Mouse (Mus musculus): Measurements from ENCODE around the gene Nlrc5. TPM values are rescaled to one million over a fixed set of nuclear protein-coding genes. Genes with fewer than 3 reads are reported as not detected.

The Nlrc5 gene
- total and polyA plus RNA-seq, 3 experiments: 0.03 TPM; not detected in 2

DNA sequence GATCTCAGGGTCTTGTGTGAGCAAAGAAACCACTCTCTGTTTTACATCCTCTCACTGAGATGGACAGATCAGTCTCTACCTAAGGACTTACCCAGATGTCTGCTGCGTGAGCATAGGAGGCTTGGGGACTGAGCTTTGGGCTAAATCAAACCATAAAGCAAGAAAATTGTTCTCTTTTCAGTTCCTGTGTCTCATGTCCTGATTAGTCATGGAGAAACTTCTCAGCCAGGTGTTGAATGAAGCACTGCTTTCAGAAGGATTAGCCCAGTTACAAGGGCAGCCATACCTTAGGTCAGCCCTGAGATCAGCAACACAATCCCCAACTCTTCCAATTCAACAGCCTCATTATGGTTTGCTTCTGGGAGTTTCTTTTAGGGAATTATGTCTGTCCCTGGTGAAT, 7.5 kb downstream of the Nlrc5 start:
- Histone ChIP-seq H3K4me1 (ENCODE audit: control insufficient read depth in 1 of 2, insufficient read depth in 2 of 2, low read length in 2 of 2) (no peaks in the 10 kb centered on the region), H3K27me3 (ENCODE audit: control insufficient read depth in 1 of 2, insufficient read depth in 2 of 2, low read length in 2 of 2) (peaks cover 28 to 30% of the 10 kb centered on the region in 2 experiments), H3K9me3 (replicated peaks; ENCODE audit: insufficient read depth, low read length) (no peaks in the 10 kb centered on the region), H3K79me2 (ENCODE audit: control insufficient read depth, insufficient read depth, low read length, poor library complexity) (no peaks in the 10 kb centered on the region), H3K27ac (ENCODE audit: control insufficient read depth, low read depth, low read length) (no peak overlapping the region), H3K9ac (ENCODE audit: control insufficient read depth, low read depth, low read length, poor library complexity, severe bottlenecking) (no peak overlapping the region), H3K4me3 (ENCODE audit: control insufficient read depth in 1 of 2, insufficient read depth in 1 of 2, low read depth in 2 of 2, low read length in 2 of 2) (no peak overlapping the region), H3K36me3 (ENCODE audit: control insufficient read depth in 1 of 2, insufficient read depth in 2 of 2, low read length in 2 of 2) (no peaks in the 10 kb centered on the region)
- no peak for DNase-seq (ENCODE audit: low read depth, low spot score)
- TF ChIP-seq GATA1 (IDR thresholded peaks at IDR 0.05; ENCODE audit: low read depth, low read length) (no peak), POLR2AphosphoS2 (IDR thresholded peaks at IDR 0.05; ENCODE audit: low read length) (no peak), MYC (IDR thresholded peaks at IDR 0.05; ENCODE audit: low read depth, low read length) (no peak), NRF1 (IDR thresholded peaks at IDR 0.05; ENCODE audit: insufficient read depth, low read depth, low read length, poor library complexity, severe bottlenecking) (no peak), SMC3 (IDR thresholded peaks at IDR 0.05; ENCODE audit: low read depth, low read length) (no peak), CTCF (IDR thresholded peaks at IDR 0.05 in 2 of 3, conservative IDR thresholded peaks at IDR 0.05 in 1 of 3; ENCODE audit: control insufficient read depth in 1 of 3, insufficient read depth in 1 of 3, low read depth in 2 of 3, low read length in 3 of 3, poor library complexity in 1 of 3, severe bottlenecking in 1 of 3) (no peak), MAX (IDR thresholded peaks at IDR 0.05; ENCODE audit: low read length) (no peak), RCOR1 (IDR thresholded peaks at IDR 0.05; ENCODE audit: low read depth, low read length) (no peak)

DNA sequence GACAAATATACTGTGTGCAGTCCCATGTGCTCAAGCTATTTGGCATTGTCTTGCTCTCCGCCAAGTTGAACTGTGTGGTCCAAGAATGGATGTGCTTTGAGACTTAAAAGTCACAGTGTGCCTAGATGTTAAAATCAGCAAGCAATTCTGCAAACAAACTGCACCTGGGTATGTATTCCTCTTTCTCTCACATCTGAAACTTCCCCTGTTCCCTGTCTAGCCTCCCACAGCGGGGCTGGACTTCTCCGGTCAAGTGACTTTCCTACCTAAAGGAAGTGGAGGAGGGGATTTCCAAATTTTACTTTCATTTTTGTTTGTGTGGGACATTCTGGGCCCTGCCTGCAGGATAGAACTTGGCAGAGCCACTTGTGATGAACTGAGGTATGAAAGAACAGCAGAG, 9.0 kb downstream of the Nlrc5 start:
- Histone ChIP-seq H3K36me3 (ENCODE audit: control insufficient read depth in 1 of 2, insufficient read depth in 2 of 2, low read length in 2 of 2) (no peaks in the 10 kb centered on the region), H3K4me3 (ENCODE audit: control insufficient read depth in 1 of 2, insufficient read depth in 1 of 2, low read depth in 2 of 2, low read length in 2 of 2) (no peak overlapping the region), H3K9me3 (replicated peaks; ENCODE audit: insufficient read depth, low read length) (no peaks in the 10 kb centered on the region), H3K27ac (ENCODE audit: control insufficient read depth, low read depth, low read length) (no peak overlapping the region), H3K9ac (ENCODE audit: control insufficient read depth, low read depth, low read length, poor library complexity, severe bottlenecking) (no peak overlapping the region), H3K4me1 (ENCODE audit: control insufficient read depth in 1 of 2, insufficient read depth in 2 of 2, low read length in 2 of 2) (no peaks in the 10 kb centered on the region), H3K79me2 (ENCODE audit: control insufficient read depth, insufficient read depth, low read length, poor library complexity) (no peaks in the 10 kb centered on the region), H3K27me3 (ENCODE audit: control insufficient read depth in 1 of 2, insufficient read depth in 2 of 2, low read length in 2 of 2) (peaks cover 23 to 33% of the 10 kb centered on the region in 2 experiments)
- no peak for DNase-seq (ENCODE audit: low read depth, low spot score)
- TF ChIP-seq RAD21 (IDR thresholded peaks at IDR 0.05; ENCODE audit: low read depth, low read length) (no peak), MEF2A (IDR thresholded peaks at IDR 0.05; ENCODE audit: extremely low read depth, insufficient replicate concordance, low read depth, low read length, poor library complexity, severe bottlenecking) (no peak), CTCF (IDR thresholded peaks at IDR 0.05 in 2 of 3, conservative IDR thresholded peaks at IDR 0.05 in 1 of 3; ENCODE audit: control insufficient read depth in 1 of 3, insufficient read depth in 1 of 3, low read depth in 2 of 3, low read length in 3 of 3, poor library complexity in 1 of 3, severe bottlenecking in 1 of 3) (no peak), EP300 (IDR thresholded peaks at IDR 0.05; ENCODE audit: low read depth in 1 of 2, low read length in 2 of 2) (no peak), JUND (IDR thresholded peaks at IDR 0.05; ENCODE audit: low read depth, low read length) (no peak), GATA1 (IDR thresholded peaks at IDR 0.05; ENCODE audit: low read depth, low read length) (no peak), UBTF (IDR thresholded peaks at IDR 0.05; ENCODE audit: borderline replicate concordance, insufficient read depth, low read depth, low read length) (no peak), USF2 (IDR thresholded peaks at IDR 0.05; ENCODE audit: borderline replicate concordance in 1 of 2, insufficient read depth in 1 of 2, low read depth in 1 of 2, low read length in 2 of 2) (no peak), POLR2AphosphoS5 (IDR thresholded peaks at IDR 0.05; ENCODE audit: borderline replicate concordance, low read depth, low read length) (no peak), ETS1 (IDR thresholded peaks at IDR 0.05; ENCODE audit: low read depth, low read length) (no peak), CHD1 (IDR thresholded peaks at IDR 0.05; ENCODE audit: low read depth, low read length) (no peak), NRF1 (IDR thresholded peaks at IDR 0.05; ENCODE audit: insufficient read depth, low read depth, low read length, poor library complexity, severe bottlenecking) (no peak), E2F4 (IDR thresholded peaks at IDR 0.05; ENCODE audit: borderline replicate concordance, low read depth, low read length) (no peak), GABPA (IDR thresholded peaks at IDR 0.05; ENCODE audit: low read depth, low read length) (no peak), ZNF384 (IDR thresholded peaks at IDR 0.05; ENCODE audit: low read depth, low read length) (no peak), ZMIZ1 (IDR thresholded peaks at IDR 0.05; ENCODE audit: low read depth, low read length) (no peak), BHLHE40 (IDR thresholded peaks at IDR 0.05; ENCODE audit: borderline replicate concordance, low read depth, low read length) (no peak), POLR2A (IDR thresholded peaks at IDR 0.05; ENCODE audit: control insufficient read depth in 1 of 2, insufficient read depth in 1 of 2, low read depth in 1 of 2, low read length in 2 of 2, poor library complexity in 1 of 2) (no peak), ELF1 (IDR thresholded peaks at IDR 0.05; ENCODE audit: low read depth, low read length) (no peak)
